Mouse (Mus musculus) ovary, postnatal 14 days (tissue): ENCODE results near the gene Prkg1.
A peak's percentile ranks its signal among the peaks of the same experiment; 100 is the strongest.

ENCODE experiments used
- DNase-seq: peaks from one replicate; pipeline ENCODE4 v3.0.0; 2022; ENCODE audit warnings: low spot score

Prkg1 gene

DNA sequence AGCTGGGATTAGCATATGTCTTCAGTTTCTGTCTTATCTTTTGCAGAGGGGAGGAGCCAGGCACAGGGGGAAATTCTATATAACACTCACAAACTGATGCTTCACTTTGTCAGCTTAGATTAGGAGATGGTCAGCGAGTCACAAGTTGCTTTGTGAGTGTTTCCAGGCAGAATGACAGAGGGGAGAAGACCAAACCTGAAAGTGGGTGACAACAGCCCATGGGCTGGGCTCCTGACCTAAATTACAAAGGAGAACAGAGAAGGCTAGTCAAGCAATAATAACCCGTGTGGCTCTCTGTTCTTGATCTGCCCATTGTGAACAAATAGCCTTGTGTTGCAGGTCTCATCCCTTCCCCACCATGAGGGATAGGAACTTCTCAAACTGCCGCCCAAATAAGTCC, 725.9 kb downstream of the Prkg1 start:
- DNase-seq, result no peak

GRCm38 (mm10) chr19:31031596-31031995, 733.2 kb downstream of the Prkg1 start:
- DNase-seq, result no peak

- DNase-seq, result no peak
Measured at GRCm38 (mm10) chr19:31026797-31027196, 738.0 kb downstream of the Prkg1 start.

DNA sequence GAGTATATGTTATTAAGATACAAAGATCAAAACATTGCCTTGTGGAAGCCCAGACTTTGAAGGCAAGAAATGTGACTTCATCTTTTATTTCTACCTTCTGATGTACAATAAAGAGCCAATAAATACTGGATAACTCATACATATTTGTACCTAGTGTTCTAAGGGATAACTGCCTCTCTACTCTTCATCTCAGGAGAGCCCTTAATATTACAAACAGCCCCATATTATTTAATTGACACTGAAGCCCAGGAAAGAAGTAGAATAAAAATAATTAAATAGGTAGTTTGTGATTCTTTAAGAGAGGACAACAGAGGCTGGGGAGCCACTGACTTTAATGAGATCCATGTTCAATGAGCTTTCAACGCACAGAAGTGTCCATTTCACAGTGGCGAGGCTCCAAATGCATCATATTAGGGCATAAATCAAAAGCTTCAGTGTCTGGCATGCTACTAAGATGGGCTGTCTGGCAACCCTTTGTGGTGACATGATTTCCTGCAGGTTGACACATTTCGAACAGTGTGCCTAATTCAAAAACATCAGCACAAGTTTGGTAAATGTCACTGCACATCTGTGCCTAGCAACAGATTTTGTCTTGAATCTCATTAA, 753.2 kb downstream of the Prkg1 start:
- DNase-seq, result no peak

DNA sequence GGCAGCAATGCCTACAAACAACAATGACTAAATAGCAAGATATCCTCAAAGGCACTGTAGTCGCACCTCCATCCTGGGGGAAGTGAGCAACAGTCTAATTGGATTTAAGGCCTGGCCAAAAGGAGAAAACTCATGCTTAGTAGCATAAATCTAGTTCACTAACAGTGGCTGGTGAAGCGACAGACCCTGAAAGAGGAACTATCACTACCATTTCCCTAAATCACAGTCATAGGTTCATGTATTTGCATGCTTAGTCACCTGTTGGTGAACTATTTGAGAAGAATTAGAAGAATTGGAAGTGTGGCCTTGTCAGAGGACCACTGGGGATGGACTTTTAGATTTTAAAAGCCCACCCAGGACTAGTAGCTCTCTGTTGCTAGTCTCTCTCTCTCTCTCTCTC, 766.3 kb downstream of the Prkg1 start:
- no peak for DNase-seq

- no peak for DNase-seq
Measured at GRCm38 (mm10) chr19:30990390-30990789, 774.4 kb downstream of the Prkg1 start.

GRCm38 (mm10) chr19:30982436-30982835, 782.4 kb downstream of the Prkg1 start:
- DNase-seq, result no peak

DNA sequence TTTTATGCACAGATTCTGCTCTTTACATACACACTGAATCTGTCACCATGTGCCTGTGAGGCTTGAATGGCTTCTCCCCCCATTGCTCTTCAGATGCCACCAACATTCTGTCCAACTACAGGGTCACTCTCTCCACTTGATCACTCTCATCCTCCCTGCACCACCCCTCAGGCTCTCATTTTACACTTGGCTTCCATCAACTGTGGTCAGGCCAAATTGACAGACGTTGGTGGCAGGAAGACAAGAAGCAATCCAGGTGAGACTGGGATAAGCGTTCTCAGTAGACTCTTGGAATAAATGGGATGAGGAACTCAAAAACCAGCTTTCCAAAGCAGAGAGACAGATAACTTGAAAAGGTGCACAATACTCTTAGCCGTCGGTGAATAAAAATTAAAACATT, 786.7 kb downstream of the Prkg1 start:
- no peak for DNase-seq

GRCm38 (mm10) chr19:30950610-30951009, 814.2 kb downstream of the Prkg1 start:
- DNase-seq, result no peak

- DNase-seq, result no peak
Measured at GRCm38 (mm10) chr19:30948202-30948601, 816.6 kb downstream of the Prkg1 start.

GRCm38 (mm10) chr19:30942369-30942992, 822.4 kb downstream of the Prkg1 start:
- DNase-seq, result no peak

GRCm38 (mm10) chr19:30938058-30938457, 826.8 kb downstream of the Prkg1 start:
- DNase-seq, result no peak

DNA sequence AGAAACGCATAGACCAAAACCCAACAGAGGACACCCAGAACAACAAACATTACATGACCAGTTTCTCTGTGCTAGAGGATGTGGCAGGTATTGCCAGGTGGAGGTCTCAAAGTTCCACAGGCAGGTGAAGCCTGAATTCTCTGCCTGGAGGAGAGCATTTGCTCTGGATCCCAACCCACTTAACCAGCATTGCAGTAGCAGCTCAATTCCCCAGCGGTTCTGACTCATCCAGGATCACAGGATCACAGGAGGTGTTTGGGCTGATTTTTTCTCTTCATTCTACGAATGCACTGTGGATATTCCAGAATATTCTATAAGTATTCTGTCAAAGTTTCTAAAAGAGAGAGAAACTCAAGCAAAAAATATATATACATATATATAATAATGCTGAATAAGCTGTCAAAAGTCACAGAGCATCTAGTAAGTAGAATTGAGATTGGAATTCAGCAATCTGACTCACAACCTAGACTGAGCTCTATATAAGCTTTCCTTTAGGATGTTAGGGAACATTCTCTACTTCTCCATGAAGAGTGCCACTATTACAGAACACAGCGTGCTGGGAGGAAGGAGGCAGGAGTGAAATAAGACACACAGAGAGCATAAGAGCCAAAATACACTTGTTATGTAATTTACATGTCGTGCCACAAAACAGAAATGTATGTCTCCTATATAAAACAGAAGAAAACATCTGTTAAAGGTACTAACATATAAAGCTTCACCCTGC, 833.2 kb downstream of the Prkg1 start:
- DNase-seq, result no peak

DNA sequence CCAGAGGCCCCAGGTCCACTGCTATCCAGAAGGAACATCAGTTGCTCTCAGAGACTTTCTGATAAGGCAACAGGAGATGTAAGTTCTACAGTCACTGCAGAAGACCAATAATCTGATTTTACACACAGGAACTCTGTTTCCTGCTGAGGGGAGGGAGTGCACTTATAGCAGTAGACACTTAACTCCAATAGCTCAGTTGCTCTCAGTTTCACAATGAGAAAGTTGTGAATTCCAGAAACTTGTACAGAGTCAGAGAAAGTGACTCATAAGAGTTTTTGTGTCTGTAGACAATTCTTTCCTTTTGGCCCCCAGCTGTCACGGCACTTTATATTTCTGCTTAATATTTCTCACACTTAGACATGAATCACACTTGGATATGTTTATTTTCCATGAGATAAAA, 840.8 kb downstream of the Prkg1 start:
- DNase-seq, result no peak

DNA sequence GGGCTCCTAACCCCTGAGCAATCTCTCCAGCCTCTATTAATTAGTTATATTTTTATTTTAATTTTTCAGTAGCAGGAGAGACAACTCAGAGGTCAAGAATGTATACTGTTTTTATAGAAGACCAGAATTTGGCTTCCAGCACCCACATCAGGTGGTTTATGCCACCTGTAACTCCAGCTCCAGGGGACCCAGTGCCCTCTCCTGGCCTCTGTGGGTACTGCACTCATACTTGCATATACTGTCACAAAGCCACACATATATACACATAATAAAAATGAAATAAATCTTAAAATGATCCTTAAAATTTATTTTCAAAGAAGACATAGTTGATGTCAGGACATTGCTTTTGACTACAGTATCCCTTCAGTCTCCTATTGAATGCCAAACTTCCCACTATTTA, 862.5 kb downstream of the Prkg1 start:
- DNase-seq, result no peak

- no peak for DNase-seq
Measured at GRCm38 (mm10) chr19:30901025-30901424, 863.8 kb downstream of the Prkg1 start.

GRCm38 (mm10) chr19:30890377-30890776, 874.5 kb downstream of the Prkg1 start:
- no peak for DNase-seq

DNA sequence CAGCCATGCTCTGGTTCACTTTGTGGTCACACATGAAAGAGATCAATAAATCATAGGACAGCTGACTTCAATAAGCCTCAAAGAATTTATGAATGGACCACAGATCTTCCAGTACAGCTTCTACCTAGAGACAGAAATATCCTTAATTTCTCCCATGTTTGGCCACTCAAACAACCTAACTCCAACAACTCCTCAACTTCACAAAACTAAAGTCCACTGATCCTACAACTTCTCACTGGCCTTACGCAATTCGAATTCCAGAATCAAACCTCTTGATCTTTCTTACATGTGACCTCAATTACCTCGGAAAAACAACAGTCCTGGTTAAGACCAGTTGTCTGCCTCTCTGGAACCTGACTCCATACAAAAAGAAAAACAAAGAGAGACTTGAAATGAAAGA, 875.0 kb downstream of the Prkg1 start:
- no peak for DNase-seq

- DNase-seq, result no peak
Measured at GRCm38 (mm10) chr19:30861441-30861840, 903.4 kb downstream of the Prkg1 start.

DNA sequence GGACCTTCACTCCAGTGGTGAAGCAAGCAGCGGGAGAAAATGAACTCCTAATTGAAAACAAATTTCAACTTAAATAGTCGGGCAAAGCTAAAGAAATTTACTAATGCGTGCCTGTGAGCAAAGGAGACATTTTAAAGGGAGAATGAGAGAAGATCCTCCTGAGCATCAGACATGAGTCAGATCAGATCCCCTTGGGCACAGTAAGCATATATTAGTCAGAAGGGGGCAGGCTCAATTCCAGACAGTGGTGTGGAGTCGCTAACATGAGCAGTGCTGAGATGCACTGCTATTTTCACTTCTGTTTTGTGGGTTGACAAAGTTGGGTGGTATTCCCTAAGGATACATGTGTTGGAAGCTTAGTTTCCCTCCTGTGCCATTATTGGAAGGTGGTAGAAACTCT, 913.8 kb downstream of the Prkg1 start:
- DNase-seq, result no peak

DNA sequence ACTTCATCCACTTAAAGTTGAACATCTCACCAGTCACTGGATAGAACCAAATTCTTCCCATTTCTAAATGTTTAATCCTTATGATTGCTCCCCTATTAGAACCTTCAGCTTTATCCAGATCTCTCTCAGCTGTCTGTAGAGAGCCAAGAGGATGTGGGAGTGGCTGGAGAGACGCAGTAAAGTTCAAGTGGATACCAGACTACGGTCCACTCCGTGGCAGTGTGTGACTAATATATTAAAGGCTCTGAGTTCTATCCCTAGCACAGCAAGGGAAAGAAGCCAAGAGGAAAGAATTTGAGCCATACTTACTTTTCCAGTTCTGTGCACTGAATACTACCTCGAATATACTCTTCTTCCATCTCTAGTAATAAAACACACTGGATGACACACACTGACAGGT, 919.9 kb downstream of the Prkg1 start:
- no peak for DNase-seq

DNA sequence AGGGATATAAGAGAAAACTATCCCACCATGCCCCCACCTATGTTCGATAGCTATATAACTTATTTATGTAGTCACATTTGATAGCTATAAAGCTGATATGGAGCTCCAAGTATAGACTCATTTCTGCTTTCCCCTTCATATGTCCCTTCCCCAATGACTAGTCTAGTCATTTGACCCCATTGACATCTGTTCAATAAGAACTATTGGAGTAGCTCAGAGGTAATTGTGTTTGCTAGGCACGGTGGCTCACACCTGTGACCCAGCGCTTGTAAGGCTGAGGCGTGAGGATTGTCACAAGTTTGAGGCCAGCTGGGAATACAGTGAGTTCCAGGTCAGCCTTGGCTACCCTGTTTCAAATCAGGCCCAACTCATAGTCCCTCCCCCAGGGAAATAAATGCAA, 921.2 kb downstream of the Prkg1 start:
- DNase-seq, result no peak

DNA sequence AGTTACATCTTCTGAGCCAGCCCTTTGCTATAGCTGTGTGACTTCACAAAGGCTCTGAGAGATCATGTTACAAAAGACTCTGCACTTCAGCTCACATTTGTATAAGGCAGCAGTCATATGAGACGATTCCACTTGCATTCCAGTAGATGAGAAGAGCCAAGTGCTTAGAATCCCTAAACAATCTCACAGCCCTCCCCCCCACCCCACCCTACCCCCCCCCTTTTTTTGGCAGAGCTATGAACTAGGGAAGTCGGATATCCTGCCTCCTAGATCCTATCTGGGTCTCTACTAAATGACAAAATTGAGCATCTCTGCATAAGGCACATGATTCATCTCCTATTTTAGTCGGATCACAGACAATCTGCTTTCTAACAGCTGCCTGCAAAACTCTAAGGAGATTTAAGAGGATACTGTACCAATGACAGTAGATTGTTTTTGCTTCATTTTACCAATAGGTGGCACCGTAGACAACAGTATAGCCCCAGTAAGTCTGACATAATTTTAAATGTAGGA, 921.7 kb downstream of the Prkg1 start:
- DNase-seq, result peak; percentile 2
